Mouse (Mus musculus): Measurements from ENCODE around the gene Slc4a4. TPM values are rescaled to one million over a fixed set of nuclear protein-coding genes. Genes with fewer than 3 reads are reported as not detected.

The Slc4a4 gene
- polyA plus RNA-seq, 2 experiments: 0.50 to 0.57 TPM

- WGBS (ENCODE audit: insufficient replicate concordance): 57% methylated on average over 3 of the region's 3 CpGs
- DNase-seq (ENCODE audit: low read depth in 3 of 3, low spot score in 3 of 3): no peak
- no peak overlapping the region for H3K9ac ChIP-seq (replicated peaks)
Measured at GRCm38 (mm10) chr5:88862163-88862562, 24.5 kb upstream of the Slc4a4 start.

GRCm38 (mm10) chr5:88862794-88863193 is 23.8 kb upstream of the Slc4a4 start:
- 73% methylated on average over 2 of the region's 2 CpGs for WGBS (ENCODE audit: insufficient replicate concordance)
- Histone ChIP-seq H3K27ac (no peak overlapping the region), H3K9ac (replicated peaks) (no peak overlapping the region), H3K4me1 (replicated peaks; ENCODE audit: control insufficient read depth in 2 of 2, insufficient read depth in 2 of 2, low read length in 1 of 2) (no peaks in the 10 kb centered on the region), H3K36me3 (replicated peaks; ENCODE audit: control insufficient read depth, insufficient read depth, low read depth) (no peaks in the 10 kb centered on the region), H3K4me2 (ENCODE audit: low read depth) (no peak overlapping the region), H3K4me3 (ENCODE audit: insufficient read depth in 1 of 2, low read depth in 2 of 2, low read length in 2 of 2) (no peak overlapping the region), H3K9me3 (ENCODE audit: control insufficient read depth, low read length) (no peaks in the 10 kb centered on the region), H3K27me3 (ENCODE audit: control insufficient read depth, insufficient read depth, low read length) (no peaks in the 10 kb centered on the region)
- DNase-seq (ENCODE audit: low read depth in 3 of 3, low spot score in 3 of 3) (no peak), ATAC-seq (ENCODE audit: insufficient read depth) (no peak)
- TF ChIP-seq EP300 (IDR thresholded peaks at IDR 0.05; ENCODE audit: low read depth): no peak
- no peak for TF ChIP-seq CTCF (IDR thresholded peaks at IDR 0.05; ENCODE audit: low read depth)

More at GRCm38 (mm10) chr5:88862163-88862562, 24.5 kb upstream of the Slc4a4 start:
- Histone ChIP-seq H3K27ac (no peak overlapping the region), H3K4me1 (replicated peaks; ENCODE audit: control insufficient read depth in 2 of 2, insufficient read depth in 2 of 2, low read length in 1 of 2) (no peaks in the 10 kb centered on the region), H3K9me3 (ENCODE audit: control insufficient read depth, low read length) (no peaks in the 10 kb centered on the region), H3K27me3 (ENCODE audit: control insufficient read depth, insufficient read depth, low read length) (no peaks in the 10 kb centered on the region), H3K4me3 (ENCODE audit: insufficient read depth in 1 of 2, low read depth in 2 of 2, low read length in 2 of 2) (no peak overlapping the region), H3K4me2 (ENCODE audit: low read depth) (no peak overlapping the region), H3K36me3 (replicated peaks; ENCODE audit: control insufficient read depth, insufficient read depth, low read depth) (no peaks in the 10 kb centered on the region)
- TF ChIP-seq EP300 (IDR thresholded peaks at IDR 0.05; ENCODE audit: low read depth): no peak
- TF ChIP-seq CTCF (IDR thresholded peaks at IDR 0.05; ENCODE audit: low read depth): peak; percentile 67
- ATAC-seq (ENCODE audit: insufficient read depth): no peak

GRCm38 (mm10) chr5:88884101-88884500 is 2.5 kb upstream of the Slc4a4 start:
- Histone ChIP-seq H3K27ac (no peak overlapping the region), H3K27me3 (ENCODE audit: control insufficient read depth, insufficient read depth, low read length) (peaks cover 39% of the 10 kb centered on the region), H3K36me3 (replicated peaks; ENCODE audit: control insufficient read depth, insufficient read depth, low read depth) (no peaks in the 10 kb centered on the region), H3K9me3 (ENCODE audit: control insufficient read depth, low read length) (no peaks in the 10 kb centered on the region), H3K4me3 (ENCODE audit: insufficient read depth in 1 of 2, low read depth in 2 of 2, low read length in 2 of 2) (no peak overlapping the region), H3K4me2 (ENCODE audit: low read depth) (no peak overlapping the region), H3K9ac (replicated peaks) (no peak overlapping the region), H3K4me1 (replicated peaks; ENCODE audit: control insufficient read depth in 2 of 2, insufficient read depth in 2 of 2, low read length in 1 of 2) (no peaks in the 10 kb centered on the region)
- DNase-seq (ENCODE audit: low read depth in 3 of 3, low spot score in 3 of 3) (no peak), ATAC-seq (ENCODE audit: insufficient read depth) (no peak)
- 15% methylated on average over 3 of the region's 3 CpGs for WGBS (ENCODE audit: insufficient replicate concordance)
- no peak for TF ChIP-seq EP300 (IDR thresholded peaks at IDR 0.05; ENCODE audit: low read depth)
- TF ChIP-seq CTCF (IDR thresholded peaks at IDR 0.05; ENCODE audit: low read depth): peak; percentile 33

GRCm38 (mm10) chr5:88885503-88885902 is 1.1 kb upstream of the Slc4a4 start:
- DNase-seq (ENCODE audit: low read depth in 3 of 3, low spot score in 3 of 3) (no peak), ATAC-seq (ENCODE audit: insufficient read depth) (no peak)
- H3K27ac ChIP-seq: no peak overlapping the region

GRCm38 (mm10) chr5:88885944-88886343 is 674 bp upstream of the Slc4a4 start:
- H3K4me2 ChIP-seq (ENCODE audit: low read depth): peak overlapping the region; percentile 56; the same call in 1 of the 2 replicates
- ATAC-seq (ENCODE audit: insufficient read depth) (no peak), DNase-seq (ENCODE audit: low read depth in 3 of 3, low spot score in 3 of 3) (no peak)
- 41% methylated on average over 5 of the region's 5 CpGs for WGBS (ENCODE audit: insufficient replicate concordance)
- H3K9ac ChIP-seq (replicated peaks): no peak overlapping the region
- no peak for TF ChIP-seq CTCF (IDR thresholded peaks at IDR 0.05; ENCODE audit: low read depth)
- TF ChIP-seq EP300 (IDR thresholded peaks at IDR 0.05; ENCODE audit: low read depth): no peak
- H3K36me3 ChIP-seq (replicated peaks; ENCODE audit: control insufficient read depth, insufficient read depth, low read depth): no peaks in the 10 kb centered on the region
- H3K27ac ChIP-seq: no peak overlapping the region
- peaks cover 42% of the 10 kb centered on the region for H3K27me3 ChIP-seq (ENCODE audit: control insufficient read depth, insufficient read depth, low read length)
- no peaks in the 10 kb centered on the region for H3K9me3 ChIP-seq (ENCODE audit: control insufficient read depth, low read length)
- H3K4me1 ChIP-seq (replicated peaks; ENCODE audit: control insufficient read depth in 2 of 2, insufficient read depth in 2 of 2, low read length in 1 of 2): no peaks in the 10 kb centered on the region
- no peak overlapping the region; a peak in 1 of 4 replicates for H3K4me3 ChIP-seq (ENCODE audit: insufficient read depth in 1 of 2, low read depth in 2 of 2, low read length in 2 of 2)

More at GRCm38 (mm10) chr5:88885503-88885902, 1.1 kb upstream of the Slc4a4 start:
- Histone ChIP-seq H3K4me2 (ENCODE audit: low read depth) (no peak overlapping the region), H3K36me3 (replicated peaks; ENCODE audit: control insufficient read depth, insufficient read depth, low read depth) (no peaks in the 10 kb centered on the region), H3K9ac (replicated peaks) (no peak overlapping the region), H3K27me3 (ENCODE audit: control insufficient read depth, insufficient read depth, low read length) (peaks cover 42% of the 10 kb centered on the region), H3K4me3 (ENCODE audit: insufficient read depth in 1 of 2, low read depth in 2 of 2, low read length in 2 of 2) (no peak overlapping the region), H3K9me3 (ENCODE audit: control insufficient read depth, low read length) (no peaks in the 10 kb centered on the region), H3K4me1 (replicated peaks; ENCODE audit: control insufficient read depth in 2 of 2, insufficient read depth in 2 of 2, low read length in 1 of 2) (no peaks in the 10 kb centered on the region)
- WGBS (ENCODE audit: insufficient replicate concordance): 72% methylated on average over 3 of the region's 3 CpGs
- TF ChIP-seq CTCF (IDR thresholded peaks at IDR 0.05; ENCODE audit: low read depth) (no peak), EP300 (IDR thresholded peaks at IDR 0.05; ENCODE audit: low read depth) (no peak)
